Mouse (Mus musculus) stomach, embryonic 15.5 days (tissue): Measurements from ENCODE around the gene Pde4d. TPM values are rescaled to one million over a fixed set of nuclear protein-coding genes. Genes with fewer than 3 reads are reported as not detected.

Experiments
- ATAC-seq: fragments of 200-750 bp; cut with Nextera tagmentation; 2 replicates; pipeline ENCODE4 v1.8.0; 2017; ENCODE audit warnings: low read depth, moderate number of reproducible peaks, moderate TSS enrichment; ENCODE audit not compliant: insufficient read depth, low FRiP score
- H3K27ac ChIP-seq: fragments of 300-500 bp; sonication (generic); 2 replicates; pipeline ENCODE4 v1.5.1; 2015; ENCODE audit warnings: mild to moderate bottlenecking, inconsistent platforms
- H3K27me3 ChIP-seq: fragments of 300-500 bp; sonication (generic); replicated peaks from 2 replicates; pipeline ENCODE4 v1.6.1; 2015; ENCODE audit warnings: inconsistent platforms
- H3K36me3 ChIP-seq: fragments of 300-500 bp; sonication (generic); 2 replicates; pipeline ENCODE4 v1.6.1; 2015; ENCODE audit warnings: inconsistent platforms
- H3K4me1 ChIP-seq: fragments of 300-500 bp; sonication (generic); 2 replicates; pipeline ENCODE4 v1.6.1; 2015; ENCODE audit warnings: inconsistent platforms
- H3K4me2 ChIP-seq: fragments of 300-500 bp; sonication (generic); 2 replicates; pipeline ENCODE4 v1.6.1; 2015; ENCODE audit warnings: mild to moderate bottlenecking, inconsistent platforms
- H3K4me3 ChIP-seq: fragments of 300-500 bp; sonication (generic); replicated peaks from 2 replicates; pipeline ENCODE4 v1.5.1; 2015; ENCODE audit warnings: inconsistent platforms
- H3K9ac ChIP-seq: fragments of 300-500 bp; sonication (generic); 2 replicates; pipeline ENCODE4 v1.6.1; 2015; ENCODE audit warnings: inconsistent platforms
- H3K9me3 ChIP-seq: fragments of 300-500 bp; sonication (generic); 2 replicates; pipeline ENCODE4 v1.6.1; 2016; ENCODE audit warnings: inconsistent platforms
- WGBS: fragments of 180-500 bp; shearing (Covaris S2); methylation state at CpG from one replicate; pipeline ENCODE4 v1.1.7; 2015; 5-methylcytosine and 5-hydroxymethylcytosine counted together
- polyA plus RNA-seq: library from polyadenylated mRNA; unstranded; fragments of >200 nt; fragmentation: Nextera tagmentation; extraction: Ambion mirVana; gene quantifications from 2 replicates; pipeline ENCODE4 v1.2.1, GENCODE M21; 2015

Gene Pde4d
- polyA plus RNA-seq, 1 experiment from 2014 or later: 22.8 TPM

GRCm38 (mm10) chr13:109599711-109600110, 1150.0 kb downstream of the Pde4d start:
- no peak overlapping the region for H3K4me2 ChIP-seq
- no peaks in the 10 kb centered on the region for H3K36me3 ChIP-seq
- no peak overlapping the region for H3K4me3 ChIP-seq
- no peak overlapping the region for H3K9ac ChIP-seq
- no peak overlapping the region for H3K27ac ChIP-seq
- no peaks in the 10 kb centered on the region for H3K9me3 ChIP-seq
- no peak for ATAC-seq
- H3K4me1 ChIP-seq: no peaks in the 10 kb centered on the region
- no peaks in the 10 kb centered on the region for H3K27me3 ChIP-seq
- 70% methylated on average over 4 of the region's 4 CpGs for WGBS

GRCm38 (mm10) chr13:109604017-109604416, 1154.3 kb downstream of the Pde4d start:
- Histone ChIP-seq H3K4me3 (no peak overlapping the region), H3K4me2 (no peak overlapping the region), H3K9ac (no peak overlapping the region), H3K36me3 (no peaks in the 10 kb centered on the region), H3K27me3 (no peaks in the 10 kb centered on the region), H3K4me1 (no peaks in the 10 kb centered on the region), H3K27ac (no peak overlapping the region), H3K9me3 (no peaks in the 10 kb centered on the region)
- 83% methylated on average over 2 of the region's 2 CpGs for WGBS
- no peak for ATAC-seq

GRCm38 (mm10) chr13:109605140-109605539, 1155.4 kb downstream of the Pde4d start:
- H3K27me3 ChIP-seq: no peaks in the 10 kb centered on the region
- no peak overlapping the region for H3K4me3 ChIP-seq
- no peaks in the 10 kb centered on the region for H3K36me3 ChIP-seq
- H3K4me2 ChIP-seq: no peak overlapping the region
- no peak for ATAC-seq
- no peak overlapping the region for H3K9ac ChIP-seq
- WGBS: 56% methylated on average over 1 of the region's 1 CpGs
- H3K27ac ChIP-seq: no peak overlapping the region
- no peaks in the 10 kb centered on the region for H3K9me3 ChIP-seq
- no peaks in the 10 kb centered on the region for H3K4me1 ChIP-seq

- no peaks in the 10 kb centered on the region for H3K9me3 ChIP-seq
- 64% methylated on average over 9 of the region's 9 CpGs for WGBS
- H3K4me3 ChIP-seq: no peak overlapping the region
Measured at GRCm38 (mm10) chr13:109609106-109609804, 1159.5 kb downstream of the Pde4d start.

GRCm38 (mm10) chr13:109609805-109610187, 1160.0 kb downstream of the Pde4d start:
- no peak overlapping the region for H3K27ac ChIP-seq
- ATAC-seq: no peak; the same call in 1 of the 2 replicates
- H3K4me1 ChIP-seq: peaks cover 3% of the 10 kb centered on the region; the same call in 1 of the 2 replicates
- H3K9me3 ChIP-seq: no peaks in the 10 kb centered on the region
- H3K4me3 ChIP-seq: no peak overlapping the region
- no peaks in the 10 kb centered on the region for H3K36me3 ChIP-seq
- WGBS: 19% methylated on average over 3 of the region's 3 CpGs
- H3K27me3 ChIP-seq: no peaks in the 10 kb centered on the region
- no peak overlapping the region for H3K9ac ChIP-seq
- no peak overlapping the region for H3K4me2 ChIP-seq

More at GRCm38 (mm10) chr13:109609106-109609804, 1159.5 kb downstream of the Pde4d start:
- Histone ChIP-seq H3K27me3 (no peaks in the 10 kb centered on the region), H3K4me1 (peaks cover 3% of the 10 kb centered on the region; the same call in 1 of the 2 replicates), H3K36me3 (no peaks in the 10 kb centered on the region), H3K4me2 (no peak overlapping the region), H3K9ac (no peak overlapping the region), H3K27ac (no peak overlapping the region)
- no peak for ATAC-seq

- Histone ChIP-seq H3K4me2 (no peak overlapping the region), H3K36me3 (no peaks in the 10 kb centered on the region), H3K27ac (no peak overlapping the region), H3K9me3 (no peaks in the 10 kb centered on the region), H3K4me1 (peaks cover 3% of the 10 kb centered on the region; the same call in 1 of the 2 replicates), H3K9ac (no peak overlapping the region), H3K27me3 (no peaks in the 10 kb centered on the region), H3K4me3 (no peak overlapping the region)
- 98% methylated on average over 2 of the region's 2 CpGs for WGBS
- ATAC-seq: no peak
Measured at GRCm38 (mm10) chr13:109610772-109611171, 1161.0 kb downstream of the Pde4d start.

- 61% methylated on average over 8 of the region's 8 CpGs for WGBS
- Histone ChIP-seq H3K27me3 (no peaks in the 10 kb centered on the region), H3K4me1 (peaks cover 3% of the 10 kb centered on the region; the same call in 1 of the 2 replicates), H3K9me3 (no peaks in the 10 kb centered on the region), H3K9ac (no peak overlapping the region), H3K4me2 (no peak overlapping the region), H3K27ac (no peak overlapping the region), H3K4me3 (no peak overlapping the region), H3K36me3 (no peaks in the 10 kb centered on the region)
- ATAC-seq: no peak
Measured at GRCm38 (mm10) chr13:109615213-109615784, 1165.6 kb downstream of the Pde4d start.

GRCm38 (mm10) chr13:109615785-109616281, 1166.1 kb downstream of the Pde4d start:
- no peaks in the 10 kb centered on the region for H3K27me3 ChIP-seq
- H3K9ac ChIP-seq: no peak overlapping the region
- no peaks in the 10 kb centered on the region for H3K36me3 ChIP-seq
- H3K4me1 ChIP-seq: peaks cover 3% of the 10 kb centered on the region; the same call in 1 of the 2 replicates
- H3K9me3 ChIP-seq: no peaks in the 10 kb centered on the region
- 19% methylated on average over 7 of the region's 7 CpGs for WGBS
- no peak for ATAC-seq
- H3K4me2 ChIP-seq: peak overlapping the region; percentile 27; the same call in 1 of the 2 replicates
- no peak overlapping the region for H3K4me3 ChIP-seq
- no peak overlapping the region for H3K27ac ChIP-seq

GRCm38 (mm10) chr13:109619158-109619657, 1169.5 kb downstream of the Pde4d start:
- ATAC-seq: 0 out of 2 replicates have a peak, but pooled peaks have one; percentile 14

GRCm38 (mm10) chr13:109622207-109622606, 1172.5 kb downstream of the Pde4d start:
- H3K9me3 ChIP-seq: no peaks in the 10 kb centered on the region
- no peak for ATAC-seq
- no peak overlapping the region for H3K4me3 ChIP-seq
- H3K4me2 ChIP-seq: no peak overlapping the region
- H3K4me1 ChIP-seq: no peaks in the 10 kb centered on the region
- H3K27ac ChIP-seq: no peak overlapping the region
- H3K27me3 ChIP-seq: no peaks in the 10 kb centered on the region
- no peak overlapping the region for H3K9ac ChIP-seq
- WGBS: 79% methylated on average over 5 of the region's 5 CpGs
- H3K36me3 ChIP-seq: no peaks in the 10 kb centered on the region

More at GRCm38 (mm10) chr13:109619158-109619657, 1169.5 kb downstream of the Pde4d start:
- H3K9ac ChIP-seq: no peak overlapping the region
- no peaks in the 10 kb centered on the region for H3K9me3 ChIP-seq
- H3K4me3 ChIP-seq: no peak overlapping the region
- no peaks in the 10 kb centered on the region for H3K27me3 ChIP-seq
- no peak overlapping the region for H3K4me2 ChIP-seq
- no peak overlapping the region for H3K27ac ChIP-seq
- 41% methylated on average over 2 of the region's 2 CpGs for WGBS
- H3K36me3 ChIP-seq: no peaks in the 10 kb centered on the region
- no peaks in the 10 kb centered on the region for H3K4me1 ChIP-seq

- H3K4me1 ChIP-seq: no peaks in the 10 kb centered on the region
- no peak overlapping the region for H3K4me3 ChIP-seq
- H3K9ac ChIP-seq: no peak overlapping the region
- no peaks in the 10 kb centered on the region for H3K36me3 ChIP-seq
- no peak for ATAC-seq
- no peak overlapping the region for H3K27ac ChIP-seq
- H3K9me3 ChIP-seq: no peaks in the 10 kb centered on the region
- 70% methylated on average over 2 of the region's 2 CpGs for WGBS
- no peak overlapping the region for H3K4me2 ChIP-seq
- no peaks in the 10 kb centered on the region for H3K27me3 ChIP-seq
Measured at GRCm38 (mm10) chr13:109623201-109623600, 1173.5 kb downstream of the Pde4d start.

- no peak overlapping the region for H3K4me3 ChIP-seq
- H3K27ac ChIP-seq: no peak overlapping the region
- no peaks in the 10 kb centered on the region for H3K36me3 ChIP-seq
- WGBS: 88% methylated on average over 11 of the region's 11 CpGs
- no peak overlapping the region for H3K4me2 ChIP-seq
- H3K9me3 ChIP-seq: no peaks in the 10 kb centered on the region
- H3K27me3 ChIP-seq: no peaks in the 10 kb centered on the region
- H3K9ac ChIP-seq: no peak overlapping the region
- ATAC-seq: no peak
- H3K4me1 ChIP-seq: no peaks in the 10 kb centered on the region
Measured at GRCm38 (mm10) chr13:109624772-109625349, 1175.1 kb downstream of the Pde4d start.
